Mouse (Mus musculus): Measurements from ENCODE around the gene Nphp3.

Gene Nphp3

GRCm38 (mm10) chr9:104088555-104088954 is 86.2 kb downstream of the Nphp3 start:
- H3K27me3 ChIP-seq (ENCODE audit: control insufficient read depth, insufficient read depth, low read length, poor library complexity, severe bottlenecking): no peaks in the 10 kb centered on the region
- no peak for DNase-seq (ENCODE audit: low read depth, low spot score)
- H3K36me3 ChIP-seq (ENCODE audit: control insufficient read depth, insufficient read depth, low read length, poor library complexity, severe bottlenecking): peaks cover 5% of the 10 kb centered on the region

- Histone ChIP-seq H3K27me3 (ENCODE audit: control insufficient read depth, insufficient read depth, low read length, poor library complexity, severe bottlenecking) (no peaks in the 10 kb centered on the region), H3K36me3 (ENCODE audit: control insufficient read depth, insufficient read depth, low read length, poor library complexity, severe bottlenecking) (peaks cover 2% of the 10 kb centered on the region; the same call in 1 of the 2 replicates)
- DNase-seq (ENCODE audit: low read depth, low spot score): no peak
These were observed 90.6 kb downstream of the Nphp3 start for GRCm38 (mm10) chr9:104092945-104093344.
